Mouse (Mus musculus) liver, adult 2 months (tissue): ENCODE data around the gene Raf1. TPM values are rescaled to one million over a fixed set of nuclear protein-coding genes. Genes with fewer than 3 reads are reported as not detected.
A peak's percentile ranks its signal among the peaks of the same experiment; 100 is the strongest.

Experiments used
- DNase-seq: peaks from one replicate; pipeline ENCODE4 v3.0.0-alpha.2; 2011; ENCODE audit warnings: low read depth, low spot score; ENCODE audit errors: extremely low read depth
- H3K27ac ChIP-seq: fragments of 200-500 bp; replicated peaks from 2 replicates; pipeline ENCODE4 v1.5.1; 2012; ENCODE audit warnings: low read depth, mild to moderate bottlenecking, control low read depth, inconsistent platforms, low read length; ENCODE audit not compliant: insufficient read depth
- H3K27me3 ChIP-seq: fragments of 200-500 bp; 2 replicates; pipeline ENCODE4 v1.6.1; 2012; ENCODE audit warnings: mild to moderate bottlenecking, moderate library complexity, low read length, inconsistent platforms; ENCODE audit not compliant: control insufficient read depth, insufficient read depth
- H3K36me3 ChIP-seq: fragments of 200-500 bp; 2 replicates; pipeline ENCODE4 v1.6.1; 2012; ENCODE audit warnings: low read length, inconsistent platforms; ENCODE audit not compliant: control insufficient read depth, insufficient read depth
- H3K4me1 ChIP-seq: fragments of 200-500 bp; 2 replicates; pipeline ENCODE4 v1.6.1; 2011; ENCODE audit warnings: low read length; ENCODE audit not compliant: control insufficient read depth, insufficient read depth
- H3K4me3 ChIP-seq: fragments of 200-500 bp; 2 replicates; pipeline ENCODE4 v1.5.1; 2011; ENCODE audit warnings: low read depth, mild to moderate bottlenecking, control low read depth, low read length, moderate library complexity; ENCODE audit not compliant: insufficient read depth
- H3K79me2 ChIP-seq: fragments of 200-500 bp; 2 replicates; pipeline ENCODE4 v1.6.1; 2012; ENCODE audit warnings: inconsistent platforms, mild to moderate bottlenecking, low read length, moderate library complexity; ENCODE audit not compliant: control insufficient read depth, insufficient read depth
- H3K9ac ChIP-seq: fragments of 200-500 bp; 2 replicates; pipeline ENCODE4 v1.6.1; 2012; ENCODE audit warnings: low read depth, mild to moderate bottlenecking, control low read depth, inconsistent platforms, low read length
- CTCF ChIP-seq: fragments of 200-500 bp; IDR thresholded peaks from 2 replicates; pipeline ENCODE4 v1.5.1; 2011; ENCODE audit warnings: low read depth, low read length, control low read depth
- POLR2A ChIP-seq: fragments of 200-500 bp; IDR thresholded peaks from 2 replicates; pipeline ENCODE4 v1.6.1; 2011; ENCODE audit warnings: low read length, control low read depth; ENCODE audit not compliant: insufficient read depth; ENCODE audit errors: extremely low read depth
- WGBS: fragments of 180-500 bp; shearing (Covaris S2); methylation state at CpG from one replicate; pipeline ENCODE4 v1.1.7; 2018; 5-methylcytosine and 5-hydroxymethylcytosine counted together
- polyA plus RNA-seq: library from polyadenylated mRNA; depleted of rRNA; stranded (reverse); fragments of >200 nt; gene quantifications from 2 replicates; pipeline ENCODE4 v1.2.3, GENCODE M21; 2012
- total RNA-seq: library from RNA; depleted of rRNA; stranded (reverse); fragments of >200 nt; gene quantifications from 2 replicates; pipeline ENCODE4 v1.2.3, GENCODE M21; 2014

Raf1 gene
- total and polyA plus RNA-seq, 2 experiments = 71.0 to 129 TPM

- no peak overlapping the region for H3K27ac ChIP-seq
Measured at GRCm38 (mm10) chr6:115613793-115614192, 62.6 kb downstream of the Raf1 start.

GRCm38 (mm10) chr6:115610301-115610700 is 66.1 kb downstream of the Raf1 start:
- Histone ChIP-seq H3K9ac (no peak overlapping the region), H3K27ac (no peak overlapping the region), H3K79me2 (peaks cover 14% of the 10 kb centered on the region; the same call in 1 of the 2 replicates), H3K27me3 (no peaks in the 10 kb centered on the region), H3K4me1 (no peaks in the 10 kb centered on the region; the same call in 1 of the 2 replicates), H3K4me3 (no peak overlapping the region), H3K36me3 (peaks cover 21% of the 10 kb centered on the region)
- DNase-seq = no peak
- 89% methylated on average over 5 of the region's 5 CpGs for WGBS
- TF ChIP-seq POLR2A (no peak), CTCF (no peak)

More at GRCm38 (mm10) chr6:115613793-115614192, 62.6 kb downstream of the Raf1 start:
- Histone ChIP-seq H3K27me3 (no peaks in the 10 kb centered on the region), H3K4me1 (peaks cover 5% of the 10 kb centered on the region; the same call in 1 of the 2 replicates), H3K9ac (no peak overlapping the region), H3K79me2 (peaks cover 1% of the 10 kb centered on the region; the same call in 1 of the 2 replicates), H3K4me3 (no peak overlapping the region), H3K36me3 (peaks cover 38% of the 10 kb centered on the region)
- TF ChIP-seq POLR2A = no peak
- no peak for TF ChIP-seq CTCF
- no peak for DNase-seq

GRCm38 (mm10) chr6:115609121-115609520 is 67.3 kb downstream of the Raf1 start:
- H3K36me3 ChIP-seq = peaks cover 13% of the 10 kb centered on the region
- H3K4me1 ChIP-seq = no peaks in the 10 kb centered on the region; the same call in 1 of the 2 replicates
- peaks cover 18% of the 10 kb centered on the region for H3K79me2 ChIP-seq
- TF ChIP-seq CTCF (peak; percentile 47; the same call in 1 of the 2 replicates), POLR2A (no peak)
- H3K4me3 ChIP-seq = no peak overlapping the region
- DNase-seq = no peak
- WGBS = 83% methylated on average over 3 of the region's 3 CpGs
- no peak overlapping the region for H3K27ac ChIP-seq
- no peaks in the 10 kb centered on the region for H3K27me3 ChIP-seq
- H3K9ac ChIP-seq = no peak overlapping the region

GRCm38 (mm10) chr6:115607429-115607828 is 69.0 kb downstream of the Raf1 start:
- DNase-seq = no peak
- TF ChIP-seq POLR2A (no peak), CTCF (no peak)
- peaks cover 1% of the 10 kb centered on the region for H3K4me1 ChIP-seq
- H3K4me3 ChIP-seq = no peak overlapping the region
- peaks cover 8% of the 10 kb centered on the region for H3K36me3 ChIP-seq
- no peak overlapping the region for H3K9ac ChIP-seq
- peaks cover 27% of the 10 kb centered on the region for H3K79me2 ChIP-seq
- no peaks in the 10 kb centered on the region for H3K27me3 ChIP-seq
- no peak overlapping the region for H3K27ac ChIP-seq
- WGBS = 94% methylated on average over 4 of the region's 4 CpGs

GRCm38 (mm10) chr6:115606461-115606860 is 70.0 kb downstream of the Raf1 start:
- Histone ChIP-seq H3K4me1 (peaks cover 3% of the 10 kb centered on the region), H3K27ac (no peak overlapping the region), H3K9ac (no peak overlapping the region), H3K4me3 (no peak overlapping the region), H3K27me3 (no peaks in the 10 kb centered on the region), H3K36me3 (peaks cover 5% of the 10 kb centered on the region; the same call in 1 of the 2 replicates), H3K79me2 (peaks cover 27% of the 10 kb centered on the region)
- WGBS = 93% methylated on average over 1 of the region's 1 CpGs
- no peak for DNase-seq
- TF ChIP-seq POLR2A (no peak), CTCF (no peak)

GRCm38 (mm10) chr6:115601715-115602523 is 74.5 kb downstream of the Raf1 start, which contains the start of gene Mkrn2:
Gene Mkrn2 (plus strand): TSS chr6:115601902.
- H3K27ac ChIP-seq = peak within 1 kb of the TSS; percentile 6; the same call in 1 of the 2 replicates
- 1% methylated on average over 53 of the region's 61 CpGs for WGBS
- H3K9ac ChIP-seq = peak within 1 kb of the TSS; percentile 97
- peak; percentile 57 for DNase-seq
- H3K27me3 ChIP-seq = no peaks in the 10 kb centered on the region
- peaks cover 21% of the 10 kb centered on the region for H3K79me2 ChIP-seq
- no peaks in the 10 kb centered on the region for H3K36me3 ChIP-seq
- H3K4me1 ChIP-seq = peaks cover 3% of the 10 kb centered on the region
- H3K4me3 ChIP-seq = peak within 1 kb of the TSS; percentile 90
- TF ChIP-seq POLR2A (peak; percentile 88), CTCF (no peak)
